Mouse (Mus musculus) lung, embryonic 16.5 days (tissue): Measurements from ENCODE around the gene Capn1. TPM values are rescaled to one million over a fixed set of nuclear protein-coding genes. Genes with fewer than 3 reads are reported as not detected.

ENCODE experiments used
- ATAC-seq: fragments of 200-750 bp; cut with Nextera tagmentation; 2 replicates; pipeline ENCODE4 v1.8.0; 2017; ENCODE audit warnings: low read depth, mild to moderate bottlenecking, moderate library complexity
- H3K27ac ChIP-seq: fragments of 300-500 bp; sonication (generic); 2 replicates; pipeline ENCODE4 v1.5.1; 2014; ENCODE audit warnings: mild to moderate bottlenecking, control low read depth, low read length
- H3K27me3 ChIP-seq: fragments of 300-500 bp; sonication (generic); 2 replicates; pipeline ENCODE4 v1.6.1; 2014; ENCODE audit warnings: low read depth, low read length, mixed read lengths; ENCODE audit not compliant: control insufficient read depth, insufficient read depth
- H3K36me3 ChIP-seq: fragments of 300-500 bp; sonication (generic); 2 replicates; pipeline ENCODE4 v1.6.1; 2014; ENCODE audit warnings: low read length; ENCODE audit not compliant: control insufficient read depth, insufficient read depth
- H3K4me1 ChIP-seq: fragments of 300-500 bp; sonication (generic); replicated peaks from 2 replicates; pipeline ENCODE4 v1.6.1; 2014; ENCODE audit warnings: low read length, mixed read lengths; ENCODE audit not compliant: control insufficient read depth, insufficient read depth
- H3K4me2 ChIP-seq: fragments of 300-500 bp; sonication (generic); 2 replicates; pipeline ENCODE4 v1.6.1; 2014; ENCODE audit warnings: low read depth, low read length, control low read depth
- H3K4me3 ChIP-seq: fragments of 300-500 bp; sonication (generic); 2 replicates; pipeline ENCODE4 v1.5.1; 2014; ENCODE audit warnings: mild to moderate bottlenecking, low read length, control low read depth
- H3K9ac ChIP-seq: fragments of 300-500 bp; sonication (generic); 2 replicates; pipeline ENCODE4 v1.6.1; 2014; ENCODE audit warnings: low read length, control low read depth
- H3K9me3 ChIP-seq: fragments of 300-500 bp; sonication (generic); 2 replicates; pipeline ENCODE4 v1.6.1; 2016; ENCODE audit warnings: low read length; ENCODE audit not compliant: control insufficient read depth
- WGBS: fragments of 180-500 bp; shearing (Covaris S2); extraction: QIAGEN DNeasy Blood & Tissue Kit; methylation state at CpG from one replicate; pipeline ENCODE4 v1.1.7; 2014; 5-methylcytosine and 5-hydroxymethylcytosine counted together
- polyA plus RNA-seq: library from polyadenylated mRNA; unstranded; fragments of >200 nt; fragmentation: Nextera tagmentation; extraction: Ambion mirVana; gene quantifications from 2 replicates; pipeline ENCODE4 v1.2.1, GENCODE M21; 2015

Gene Capn1
- polyA plus RNA-seq, 1 experiment from 2014 or later: 12.8 TPM

DNA sequence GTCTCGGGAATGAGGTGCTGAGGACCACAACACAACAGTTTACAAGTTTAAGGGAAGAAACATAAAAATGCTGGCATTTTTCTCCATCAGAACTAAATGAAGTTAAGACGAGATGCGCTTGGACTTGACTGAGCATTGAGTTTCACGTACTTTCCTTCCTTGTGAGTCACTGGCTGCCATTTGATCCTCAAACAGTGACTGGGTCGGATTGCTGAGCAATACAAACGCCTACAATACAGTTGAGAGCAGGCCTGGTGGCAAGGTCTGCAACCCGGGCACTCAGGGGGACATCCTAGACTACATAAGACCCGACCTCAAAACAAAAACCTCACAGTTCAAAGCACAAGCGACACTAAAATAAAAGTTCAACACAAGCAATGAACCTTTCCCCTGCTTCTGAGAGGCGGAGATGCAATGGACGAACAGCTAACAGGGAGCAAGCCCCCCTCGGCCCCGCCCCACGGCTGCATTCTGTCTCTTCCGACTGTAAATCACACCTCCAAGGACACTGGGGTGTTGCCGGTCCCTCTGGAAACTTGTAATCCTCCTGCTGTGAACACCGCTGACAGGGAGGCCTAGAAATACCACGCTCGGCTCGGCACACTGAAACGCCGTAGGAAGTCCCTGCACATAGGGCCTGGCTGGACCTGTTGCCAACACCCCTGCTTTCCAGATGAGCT lies 61.5 kb downstream of the Capn1 start:
- WGBS: 80% methylated on average over 22 of the region's 22 CpGs

DNA sequence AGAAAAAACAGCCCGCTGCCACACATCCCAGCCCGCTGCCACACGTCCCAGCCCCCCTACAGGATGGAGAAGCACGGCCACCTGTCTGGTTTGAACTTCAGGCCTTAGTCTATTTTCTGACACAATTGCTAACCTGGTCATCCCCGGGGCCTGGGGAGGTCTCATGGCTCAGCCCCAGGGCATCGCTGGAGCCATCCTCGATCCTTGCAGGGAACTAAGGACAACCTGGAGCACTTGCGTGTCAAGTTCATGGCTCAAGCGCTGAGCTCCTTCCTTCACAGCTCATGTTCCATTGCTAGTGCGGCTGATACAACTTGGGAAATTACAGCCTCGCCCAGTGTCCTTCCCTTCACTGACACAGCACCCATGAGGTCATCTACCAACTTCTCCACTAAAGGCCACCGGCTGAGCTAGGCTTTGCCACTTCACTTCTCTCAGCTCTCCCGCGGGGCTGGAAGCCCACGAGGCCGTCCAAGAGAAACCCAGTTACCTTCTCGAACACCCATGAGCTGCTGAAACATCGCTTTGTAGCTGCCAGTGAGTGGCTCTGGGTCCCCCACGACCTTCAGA lies 62.4 kb downstream of the Capn1 start:
- WGBS: 89% methylated on average over 19 of the region's 19 CpGs
- no peak overlapping the region for H3K4me3 ChIP-seq
- no peak for ATAC-seq
- H3K9ac ChIP-seq: no peak overlapping the region; the same call in 1 of the 2 replicates
- no peak overlapping the region for H3K4me2 ChIP-seq
- H3K36me3 ChIP-seq: peaks cover 36% of the 10 kb centered on the region
- H3K9me3 ChIP-seq: no peaks in the 10 kb centered on the region
- H3K27me3 ChIP-seq: no peaks in the 10 kb centered on the region
- H3K4me1 ChIP-seq: peaks cover 18% of the 10 kb centered on the region
- H3K27ac ChIP-seq: no peak overlapping the region

More for the DNA sequence above, 61.5 kb downstream of the Capn1 start:
- no peak overlapping the region for H3K4me3 ChIP-seq
- H3K4me1 ChIP-seq: peaks cover 18% of the 10 kb centered on the region
- H3K9ac ChIP-seq: no peak overlapping the region
- no peak for ATAC-seq
- H3K36me3 ChIP-seq: peaks cover 34% of the 10 kb centered on the region
- H3K27ac ChIP-seq: no peak overlapping the region
- H3K27me3 ChIP-seq: no peaks in the 10 kb centered on the region
- no peak overlapping the region for H3K4me2 ChIP-seq
- H3K9me3 ChIP-seq: no peaks in the 10 kb centered on the region

DNA sequence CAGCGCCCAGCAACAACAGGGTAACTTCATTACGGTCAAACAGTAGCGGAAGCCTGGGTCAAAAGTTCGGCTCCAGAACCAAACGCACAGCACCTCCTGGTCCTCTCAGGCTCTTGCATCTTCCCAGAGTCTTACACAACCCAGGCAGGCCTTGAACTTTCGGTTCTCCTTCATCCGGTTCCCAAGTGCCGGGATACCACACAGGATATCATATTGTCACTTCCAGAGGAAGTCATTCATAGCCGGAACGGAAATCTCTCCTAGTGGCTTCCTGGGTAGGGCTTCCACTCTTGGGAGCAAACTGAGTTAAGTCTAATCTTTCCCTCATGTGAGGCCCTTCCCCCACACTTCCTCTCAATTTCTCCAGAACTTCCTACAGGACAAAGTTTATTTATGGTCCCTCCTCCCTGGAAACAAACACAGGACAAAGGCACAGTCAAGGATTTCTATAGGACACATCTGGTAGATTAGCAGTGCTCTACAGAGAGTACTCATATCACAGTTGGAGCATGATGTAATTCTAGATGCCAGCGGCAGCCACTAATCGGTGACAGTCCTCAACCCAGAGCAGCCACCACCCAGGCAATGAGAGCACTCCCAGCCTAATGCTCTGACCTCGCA lies 63.5 kb downstream of the Capn1 start:
- 0 out of 2 replicates have a peak overlapping the region, but pooled peaks have one; percentile 34 for H3K9ac ChIP-seq
- peaks cover 18% of the 10 kb centered on the region for H3K4me1 ChIP-seq
- WGBS: 65% methylated on average over 13 of the region's 13 CpGs
- no peaks in the 10 kb centered on the region for H3K27me3 ChIP-seq
- peaks cover 37% of the 10 kb centered on the region for H3K36me3 ChIP-seq
- H3K27ac ChIP-seq: peak overlapping the region; percentile 80
- peak; percentile 72 for ATAC-seq
- 0 out of 2 replicates have a peak overlapping the region, but pooled peaks have one; percentile 7 for H3K4me2 ChIP-seq
- no peak overlapping the region for H3K4me3 ChIP-seq
- no peaks in the 10 kb centered on the region for H3K9me3 ChIP-seq

DNA sequence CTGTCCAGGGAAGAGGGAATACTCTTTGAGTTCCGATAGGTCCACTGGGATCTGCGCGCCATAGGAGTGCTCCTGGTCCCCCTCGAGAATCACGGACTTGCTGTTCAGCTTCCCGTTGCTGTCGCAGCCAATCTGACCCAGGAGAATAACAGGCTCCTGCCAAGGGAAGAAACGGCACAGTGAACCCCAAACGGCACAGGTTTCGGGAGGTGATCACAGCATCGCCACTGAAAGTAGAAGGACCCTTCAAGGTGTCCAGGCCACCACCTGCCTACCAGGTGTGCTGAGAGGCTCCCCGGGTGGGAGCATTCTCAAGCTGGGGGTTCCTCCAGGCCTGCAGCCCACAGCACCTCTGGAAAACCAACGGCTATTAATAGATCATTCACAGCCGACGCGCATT lies 64.1 kb downstream of the Capn1 start:
- Histone ChIP-seq H3K9ac (no peak overlapping the region), H3K9me3 (no peaks in the 10 kb centered on the region), H3K27ac (peak overlapping the region; percentile 43; the same call in 1 of the 2 replicates), H3K27me3 (no peaks in the 10 kb centered on the region), H3K4me1 (peaks cover 18% of the 10 kb centered on the region), H3K36me3 (peaks cover 37% of the 10 kb centered on the region), H3K4me3 (no peak overlapping the region), H3K4me2 (0 out of 2 replicates have a peak overlapping the region, but pooled peaks have one; percentile 7)
- ATAC-seq: no peak
- 82% methylated on average over 16 of the region's 16 CpGs for WGBS

DNA sequence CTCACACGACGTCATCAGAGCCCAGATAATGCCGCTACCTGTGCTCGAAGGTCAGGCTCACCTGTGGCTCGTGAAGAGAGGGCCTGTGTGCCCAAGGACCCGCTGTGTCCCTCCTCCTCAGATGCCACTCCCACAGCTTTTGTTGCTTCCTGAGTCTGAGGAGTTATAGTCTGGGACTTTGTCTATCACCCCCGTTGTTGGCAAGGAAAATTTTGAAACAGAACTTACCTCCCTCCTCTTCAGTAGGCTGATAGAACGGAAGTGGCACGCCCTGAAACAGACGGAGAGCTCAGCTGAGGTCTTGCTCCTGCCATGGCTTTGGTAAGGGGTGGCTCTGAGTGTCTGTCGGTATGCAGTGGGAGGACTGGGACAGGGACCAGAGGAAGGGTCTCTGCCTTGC lies 65.5 kb downstream of the Capn1 start:
- no peak for ATAC-seq
- H3K4me2 ChIP-seq: no peak overlapping the region
- no peaks in the 10 kb centered on the region for H3K9me3 ChIP-seq
- peaks cover 37% of the 10 kb centered on the region for H3K36me3 ChIP-seq
- peaks cover 20% of the 10 kb centered on the region for H3K4me1 ChIP-seq
- H3K4me3 ChIP-seq: no peak overlapping the region
- no peak overlapping the region for H3K9ac ChIP-seq
- no peaks in the 10 kb centered on the region for H3K27me3 ChIP-seq
- no peak overlapping the region for H3K27ac ChIP-seq
- WGBS: 88% methylated on average over 11 of the region's 11 CpGs

DNA sequence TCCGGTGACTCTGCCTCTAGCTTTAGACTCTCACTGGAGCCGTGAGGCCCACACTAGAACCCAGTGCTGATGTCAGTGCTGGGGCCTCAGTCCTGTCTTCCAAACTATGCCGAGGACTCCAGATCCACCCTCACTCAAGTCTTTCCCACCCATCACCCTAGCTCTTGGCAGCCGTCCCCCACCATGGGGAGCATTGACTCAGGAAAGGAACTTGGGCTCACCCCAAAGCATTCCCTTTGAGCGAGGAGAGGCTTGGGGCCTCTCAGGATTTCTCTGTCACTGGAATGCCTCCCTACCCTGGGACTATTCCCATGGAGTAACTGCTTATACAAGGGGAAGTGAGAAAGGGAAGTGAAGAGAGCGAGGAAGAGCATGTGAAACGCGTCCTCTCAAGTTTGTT lies 69.8 kb downstream of the Capn1 start:
- Histone ChIP-seq H3K4me2 (no peak overlapping the region), H3K4me3 (no peak overlapping the region), H3K4me1 (peaks cover 22% of the 10 kb centered on the region), H3K9me3 (no peaks in the 10 kb centered on the region), H3K36me3 (peaks cover 23% of the 10 kb centered on the region), H3K27ac (peak overlapping the region; percentile 67), H3K27me3 (no peaks in the 10 kb centered on the region), H3K9ac (0 out of 2 replicates have a peak overlapping the region, but pooled peaks have one; percentile 21)
- 35% methylated on average over 8 of the region's 8 CpGs for WGBS
- ATAC-seq: peak; percentile 36; the same call in 1 of the 2 replicates

DNA sequence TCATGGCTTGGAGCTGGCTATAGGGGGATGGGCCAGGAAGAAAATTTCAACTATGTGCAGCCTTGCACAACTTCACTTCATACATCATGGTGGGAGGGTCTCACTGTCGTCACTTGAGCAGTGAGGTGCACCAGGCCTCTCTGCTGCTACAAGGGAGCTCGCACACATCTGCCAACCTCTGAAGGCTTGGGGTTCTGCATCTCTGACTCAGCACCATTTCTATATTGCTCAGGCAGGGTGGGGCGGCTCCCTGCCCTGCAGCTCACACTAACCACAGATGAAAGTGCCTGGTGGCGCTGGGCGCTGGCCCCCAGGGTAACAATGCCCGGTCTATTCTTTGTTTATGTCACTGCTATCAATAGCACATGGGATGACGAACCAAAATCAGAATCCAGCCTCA lies 70.7 kb downstream of the Capn1 start:
- Histone ChIP-seq H3K4me3 (no peak overlapping the region), H3K36me3 (peaks cover 19% of the 10 kb centered on the region), H3K9me3 (no peaks in the 10 kb centered on the region), H3K9ac (0 out of 2 replicates have a peak overlapping the region, but pooled peaks have one; percentile 9), H3K27ac (peak overlapping the region; percentile 67), H3K4me1 (peaks cover 30% of the 10 kb centered on the region), H3K27me3 (no peaks in the 10 kb centered on the region), H3K4me2 (0 out of 2 replicates have a peak overlapping the region, but pooled peaks have one; percentile 15)
- 33% methylated on average over 7 of the region's 7 CpGs for WGBS
- peak; percentile 88 for ATAC-seq

DNA sequence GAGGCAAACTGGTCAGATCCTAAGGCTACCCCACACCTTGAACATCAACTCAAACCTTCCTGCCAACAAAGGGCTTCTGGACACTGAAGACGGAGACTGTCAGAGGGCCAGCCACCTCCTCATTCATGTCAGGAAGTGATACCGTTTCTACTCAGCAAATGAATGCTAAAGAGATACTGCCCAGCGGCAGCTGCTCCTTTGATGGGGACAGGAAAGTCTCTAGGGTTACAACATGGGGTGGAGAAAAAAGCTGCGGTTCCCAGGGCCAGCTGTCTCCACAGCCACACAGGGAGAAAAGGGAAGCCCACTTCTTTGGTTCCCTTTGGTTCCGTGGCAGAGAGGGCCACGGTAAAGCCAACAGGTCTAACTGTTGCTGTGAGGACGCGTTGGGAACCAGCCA lies 71.6 kb downstream of the Capn1 start:
- H3K4me2 ChIP-seq: no peak overlapping the region
- H3K4me1 ChIP-seq: peaks cover 36% of the 10 kb centered on the region
- no peak overlapping the region for H3K9ac ChIP-seq
- H3K27ac ChIP-seq: peak overlapping the region; percentile 79
- H3K4me3 ChIP-seq: no peak overlapping the region
- ATAC-seq: no peak
- H3K27me3 ChIP-seq: no peaks in the 10 kb centered on the region
- H3K36me3 ChIP-seq: peaks cover 13% of the 10 kb centered on the region
- H3K9me3 ChIP-seq: no peaks in the 10 kb centered on the region
- WGBS: 43% methylated on average over 8 of the region's 8 CpGs

DNA sequence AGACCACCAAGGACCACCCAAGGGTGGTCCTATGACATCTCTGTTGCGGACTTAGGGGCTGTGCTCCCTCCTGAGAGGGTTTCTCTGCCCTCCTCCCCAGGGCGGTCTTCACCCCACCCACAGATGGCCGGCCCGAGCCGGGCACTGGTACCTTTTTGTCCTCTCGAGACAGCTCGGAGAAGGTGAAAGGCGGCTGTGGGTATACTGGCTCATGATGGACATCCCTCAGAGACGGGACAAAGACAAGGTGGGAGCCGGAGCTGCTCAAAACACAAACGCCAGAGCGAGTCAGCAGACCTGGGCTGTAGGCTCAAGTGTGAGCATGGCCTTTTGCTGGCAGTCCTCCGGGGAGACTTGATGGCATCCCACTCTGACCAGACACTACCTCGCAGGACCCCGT lies 72.3 kb downstream of the Capn1 start:
- no peak overlapping the region for H3K4me2 ChIP-seq
- WGBS: 89% methylated on average over 15 of the region's 15 CpGs
- H3K4me1 ChIP-seq: peaks cover 39% of the 10 kb centered on the region
- no peak overlapping the region for H3K9ac ChIP-seq
- ATAC-seq: no peak
- no peaks in the 10 kb centered on the region for H3K27me3 ChIP-seq
- H3K36me3 ChIP-seq: peaks cover 12% of the 10 kb centered on the region
- no peak overlapping the region for H3K27ac ChIP-seq
- no peak overlapping the region for H3K4me3 ChIP-seq
- no peaks in the 10 kb centered on the region for H3K9me3 ChIP-seq
